Mouse (Mus musculus) forebrain, embryonic 10.5 days (tissue): ENCODE results near the gene Slc25a25. TPM values are rescaled to one million over a fixed set of nuclear protein-coding genes. Genes with fewer than 3 reads are reported as not detected.

Experiments used
- DNase-seq: peaks from one replicate; pipeline ENCODE4 v3.0.0-alpha.2; 2017; ENCODE audit warnings: low spot score; ENCODE audit errors: extremely low spot score
- H3K27ac ChIP-seq: fragments of 300-500 bp; sonication (generic); 2 replicates; pipeline ENCODE4 v1.5.1; 2016; ENCODE audit warnings: mild to moderate bottlenecking
- H3K27me3 ChIP-seq: fragments of 300-500 bp; sonication (generic); 2 replicates; pipeline ENCODE4 v1.6.1; 2016; ENCODE audit warnings: mild to moderate bottlenecking; ENCODE audit not compliant: poor library complexity, severe bottlenecking
- H3K36me3 ChIP-seq: fragments of 300-500 bp; sonication (generic); replicated peaks from 2 replicates; pipeline ENCODE4 v1.6.1; 2016; ENCODE audit warnings: mild to moderate bottlenecking, moderate library complexity
- H3K4me1 ChIP-seq: fragments of 300-500 bp; sonication (generic); 2 replicates; pipeline ENCODE4 v1.6.1; 2016
- H3K4me3 ChIP-seq: fragments of 300-500 bp; sonication (generic); 2 replicates; pipeline ENCODE4 v1.5.1; 2016; ENCODE audit warnings: mild to moderate bottlenecking, moderate library complexity
- H3K9me3 ChIP-seq: fragments of 300-500 bp; sonication (generic); 2 replicates; pipeline ENCODE4 v1.6.1; 2016; ENCODE audit warnings: mild to moderate bottlenecking, moderate library complexity
- WGBS: fragments of 180-500 bp; shearing (Covaris S2); methylation state at CpG from one replicate; pipeline ENCODE4 v1.1.7; 2016; 5-methylcytosine and 5-hydroxymethylcytosine counted together
- polyA plus RNA-seq: library from polyadenylated mRNA; unstranded; fragments of >200 nt; fragmentation: Nextera tagmentation; extraction: Ambion mirVana; gene quantifications from 2 replicates; pipeline ENCODE4 v1.2.1, GENCODE M21; 2016

The Slc25a25 gene
- polyA plus RNA-seq, 1 experiment from 2014 or later, result 25.0 TPM

- 91% methylated on average over 5 of the region's 5 CpGs for WGBS
- H3K27ac ChIP-seq, result no peak overlapping the region
- no peaks in the 10 kb centered on the region for H3K9me3 ChIP-seq
- H3K4me1 ChIP-seq, result peaks cover 49% of the 10 kb centered on the region
- H3K27me3 ChIP-seq, result no peaks in the 10 kb centered on the region
- peaks cover 20% of the 10 kb centered on the region for H3K36me3 ChIP-seq
- DNase-seq, result no peak
- H3K4me3 ChIP-seq, result no peak overlapping the region
Measured at GRCm38 (mm10) chr2:32453641-32454303, 2.5 kb upstream of the Slc25a25 start.

GRCm38 (mm10) chr2:32452441-32452971 is 1.3 kb upstream of the Slc25a25 start:
- peak overlapping the region; percentile 90 for H3K27ac ChIP-seq
- H3K4me1 ChIP-seq, result peaks cover 51% of the 10 kb centered on the region
- 95% methylated on average over 16 of the region's 16 CpGs for WGBS
- no peaks in the 10 kb centered on the region for H3K27me3 ChIP-seq
- peaks cover 20% of the 10 kb centered on the region for H3K36me3 ChIP-seq
- H3K9me3 ChIP-seq, result no peaks in the 10 kb centered on the region
- no peak for DNase-seq
- H3K4me3 ChIP-seq, result peak overlapping the region; percentile 82

GRCm38 (mm10) chr2:32451870-32452372 is 676 bp upstream of the Slc25a25 start:
- under 1% methylated on average over 25 of the region's 25 CpGs for WGBS
- Histone ChIP-seq H3K4me1 (peaks cover 52% of the 10 kb centered on the region), H3K4me3 (peak overlapping the region; percentile 82)

GRCm38 (mm10) chr2:32449761-32450754 is 1.2 kb downstream of the Slc25a25 start, which contains the start of gene Naif1:
Gene Naif1, plus strand, starts transcription at chr2:32450457.
- WGBS, result 83% methylated on average over 15 of the region's 15 CpGs
- no peak for DNase-seq

More at GRCm38 (mm10) chr2:32451870-32452372, 676 bp upstream of the Slc25a25 start:
- no peaks in the 10 kb centered on the region for H3K9me3 ChIP-seq
- DNase-seq, result peak; percentile 96
- H3K27ac ChIP-seq, result peak overlapping the region; percentile 90
- no peaks in the 10 kb centered on the region for H3K27me3 ChIP-seq
- peaks cover 20% of the 10 kb centered on the region for H3K36me3 ChIP-seq

GRCm38 (mm10) chr2:32448480-32448879 is 2.8 kb downstream of the Slc25a25 start:
- WGBS, result 79% methylated on average over 1 of the region's 1 CpGs
- peaks cover 39% of the 10 kb centered on the region for H3K4me1 ChIP-seq
- H3K9me3 ChIP-seq, result no peaks in the 10 kb centered on the region
- H3K4me3 ChIP-seq, result no peak overlapping the region
- H3K27me3 ChIP-seq, result no peaks in the 10 kb centered on the region
- DNase-seq, result no peak
- peaks cover 22% of the 10 kb centered on the region for H3K36me3 ChIP-seq
- H3K27ac ChIP-seq, result no peak overlapping the region

More at GRCm38 (mm10) chr2:32449761-32450754, 1.2 kb downstream of the Slc25a25 start, which contains the start of gene Naif1:
- Histone ChIP-seq H3K9me3 (no peaks in the 10 kb centered on the region), H3K4me1 (peaks cover 52% of the 10 kb centered on the region), H3K4me3 (peak within 1 kb of the TSS; percentile 82), H3K27ac (peak within 1 kb of the TSS; percentile 90), H3K36me3 (peaks cover 16% of the 10 kb centered on the region), H3K27me3 (no peaks in the 10 kb centered on the region)

GRCm38 (mm10) chr2:32447264-32447936 is 3.8 kb downstream of the Slc25a25 start:
- Histone ChIP-seq H3K27ac (no peak overlapping the region), H3K27me3 (no peaks in the 10 kb centered on the region), H3K9me3 (no peaks in the 10 kb centered on the region), H3K36me3 (peaks cover 27% of the 10 kb centered on the region), H3K4me1 (peaks cover 29% of the 10 kb centered on the region), H3K4me3 (no peak overlapping the region)
- no peak for DNase-seq
- WGBS, result 91% methylated on average over 9 of the region's 9 CpGs

- 79% methylated on average over 1 of the region's 1 CpGs for WGBS
- no peaks in the 10 kb centered on the region for H3K27me3 ChIP-seq
- peaks cover 25% of the 10 kb centered on the region for H3K4me1 ChIP-seq
- no peak overlapping the region for H3K4me3 ChIP-seq
- no peaks in the 10 kb centered on the region for H3K9me3 ChIP-seq
- H3K36me3 ChIP-seq, result peaks cover 27% of the 10 kb centered on the region
- no peak overlapping the region for H3K27ac ChIP-seq
- no peak for DNase-seq
Measured at GRCm38 (mm10) chr2:32445535-32445934, 5.7 kb downstream of the Slc25a25 start.

GRCm38 (mm10) chr2:32441550-32441949 is 9.7 kb downstream of the Slc25a25 start:
- peak overlapping the region; percentile 17; the same call in 1 of the 2 replicates for H3K27ac ChIP-seq
- H3K4me1 ChIP-seq, result peaks cover 49% of the 10 kb centered on the region
- no peak for DNase-seq
- no peaks in the 10 kb centered on the region for H3K9me3 ChIP-seq
- peaks cover 27% of the 10 kb centered on the region for H3K36me3 ChIP-seq
- H3K27me3 ChIP-seq, result no peaks in the 10 kb centered on the region
- 91% methylated on average over 2 of the region's 2 CpGs for WGBS
- H3K4me3 ChIP-seq, result no peak overlapping the region

GRCm38 (mm10) chr2:32440632-32441031 is 10.6 kb downstream of the Slc25a25 start:
- Histone ChIP-seq H3K27ac (0 out of 2 replicates have a peak overlapping the region, but pooled peaks have one; percentile 6), H3K36me3 (peaks cover 22% of the 10 kb centered on the region), H3K27me3 (no peaks in the 10 kb centered on the region), H3K4me1 (peaks cover 57% of the 10 kb centered on the region), H3K9me3 (no peaks in the 10 kb centered on the region), H3K4me3 (no peak overlapping the region)
- WGBS, result 85% methylated on average over 1 of the region's 1 CpGs
- DNase-seq, result no peak

GRCm38 (mm10) chr2:32440164-32440563 is 11.1 kb downstream of the Slc25a25 start:
- Histone ChIP-seq H3K27me3 (no peaks in the 10 kb centered on the region), H3K36me3 (peaks cover 18% of the 10 kb centered on the region), H3K4me1 (peaks cover 57% of the 10 kb centered on the region), H3K9me3 (no peaks in the 10 kb centered on the region), H3K27ac (peak overlapping the region; percentile 74), H3K4me3 (no peak overlapping the region)
- no peak for DNase-seq
- WGBS, result 71% methylated on average over 2 of the region's 2 CpGs

- Histone ChIP-seq H3K27me3 (no peaks in the 10 kb centered on the region), H3K36me3 (peaks cover 9% of the 10 kb centered on the region; the same call in 1 of the 2 replicates), H3K4me3 (0 out of 2 replicates have a peak overlapping the region, but pooled peaks have one; percentile 2), H3K4me1 (peaks cover 57% of the 10 kb centered on the region), H3K27ac (peak overlapping the region; percentile 78), H3K9me3 (no peaks in the 10 kb centered on the region)
- DNase-seq, result no peak
- WGBS, result 32% methylated on average over 6 of the region's 6 CpGs
Measured at GRCm38 (mm10) chr2:32439177-32439576, 12.1 kb downstream of the Slc25a25 start.

GRCm38 (mm10) chr2:32438733-32439132 is 12.5 kb downstream of the Slc25a25 start:
- WGBS, result 78% methylated on average over 3 of the region's 3 CpGs

More at GRCm38 (mm10) chr2:32438733-32439132, 12.5 kb downstream of the Slc25a25 start:
- Histone ChIP-seq H3K4me1 (peaks cover 57% of the 10 kb centered on the region), H3K4me3 (no peak overlapping the region), H3K9me3 (no peaks in the 10 kb centered on the region), H3K36me3 (peaks cover 7% of the 10 kb centered on the region; the same call in 1 of the 2 replicates), H3K27ac (peak overlapping the region; percentile 78), H3K27me3 (no peaks in the 10 kb centered on the region)
- no peak for DNase-seq
